Mouse (Mus musculus): ENCODE measurements around the gene Sapcd1.

DNA sequence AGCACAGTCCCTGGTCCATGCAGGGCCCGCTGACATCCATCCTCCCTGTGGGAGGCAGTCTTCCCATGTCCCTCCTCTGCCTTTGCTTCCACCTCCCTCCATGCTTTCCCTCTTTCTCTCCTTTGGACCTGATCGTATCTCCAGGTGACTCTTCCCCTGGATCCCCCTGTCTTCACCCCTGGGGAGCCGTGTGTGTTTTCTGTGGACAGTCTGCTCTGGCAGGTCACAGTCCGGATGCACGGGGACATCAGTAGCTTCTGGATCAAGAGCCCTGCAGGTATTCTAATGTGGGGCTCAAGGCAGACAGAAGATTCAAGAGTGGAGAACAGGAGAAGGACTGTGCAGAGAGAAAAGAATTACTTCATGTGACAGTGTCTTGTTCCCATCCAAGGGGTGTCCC is 4.6 kb downstream of the Sapcd1 start:
- TF ChIP-seq CTCF (IDR thresholded peaks at IDR 0.05; ENCODE audit: control insufficient read depth, insufficient read depth, low read length): no peak
- TF ChIP-seq POLR2A (IDR thresholded peaks at IDR 0.05; ENCODE audit: borderline replicate concordance, control insufficient read depth, low read depth, low read length): no peak

Measured in bone marrow, adult 2 months (tissue).